Mouse (Mus musculus) spleen, postnatal 10 days (tissue): ENCODE results near the gene Hoxd8.
A peak's percentile ranks its signal among the peaks of the same experiment; 100 is the strongest.

ENCODE experiments used
- DNase-seq, 2 experiments: peaks; one replicate each; pipeline ENCODE4 v3.0.0; 2021 to 2022; ENCODE audit warnings: low spot score in 2 of 2

Gene Hoxd8

GRCm38 (mm10) chr2:74698201-74699052, 6.0 kb upstream of the Hoxd8 start:
- no peak for DNase-seq

GRCm38 (mm10) chr2:74699053-74699430, 5.4 kb upstream of the Hoxd8 start:
- no peak for DNase-seq

GRCm38 (mm10) chr2:74699664-74700545, 4.5 kb upstream of the Hoxd8 start:
- no peak for DNase-seq

GRCm38 (mm10) chr2:74700546-74701112, 3.8 kb upstream of the Hoxd8 start:
- no peak for DNase-seq

GRCm38 (mm10) chr2:74701949-74702819, 2.2 kb upstream of the Hoxd8 start:
- DNase-seq, result peak; percentile 44 to 77

GRCm38 (mm10) chr2:74702820-74703219, 1.6 kb upstream of the Hoxd8 start:
- DNase-seq, result no peak

GRCm38 (mm10) chr2:74703317-74703716, 1.1 kb upstream of the Hoxd8 start:
- DNase-seq, result no peak

- no peak for DNase-seq
These were observed 559 bp upstream of the Hoxd8 start for GRCm38 (mm10) chr2:74703720-74704392.

GRCm38 (mm10) chr2:74704999-74705466, 618 bp downstream of the Hoxd8 start:
- no peak for DNase-seq

- DNase-seq, result no peak
These were observed 1.2 kb downstream of the Hoxd8 start for GRCm38 (mm10) chr2:74705467-74706089.

- DNase-seq, result no peak
These were observed 2.1 kb downstream of the Hoxd8 start for GRCm38 (mm10) chr2:74706393-74706960.

- DNase-seq, result no peak
These were observed 3.2 kb downstream of the Hoxd8 start for GRCm38 (mm10) chr2:74707599-74707998.

GRCm38 (mm10) chr2:74708676-74709075, 4.3 kb downstream of the Hoxd8 start:
- no peak for DNase-seq

- DNase-seq, result no peak
These were observed 5.3 kb downstream of the Hoxd8 start for GRCm38 (mm10) chr2:74709465-74710419.

GRCm38 (mm10) chr2:74710929-74711543, 6.6 kb downstream of the Hoxd8 start:
- DNase-seq, result no peak

GRCm38 (mm10) chr2:74711721-74712621, 7.6 kb downstream of the Hoxd8 start, which contains the start of the genes Hoxd3 and Hoxd4:
Hoxd3 (plus strand) TSS chr2:74711927.
Hoxd4 (plus strand) TSS chr2:74711929.
- DNase-seq, result no peak
